Mouse (Mus musculus) olfactory bulb, adult 2 months (tissue): ENCODE measurements around the gene Traf1. TPM values are rescaled to one million over a fixed set of nuclear protein-coding genes. Genes with fewer than 3 reads are reported as not detected.
A peak's percentile ranks its signal among the peaks of the same experiment; 100 is the strongest.

Experiments used
- H3K27ac ChIP-seq: fragments of 200-500 bp; 2 replicates; pipeline ENCODE4 v1.5.1; 2012; ENCODE audit warnings: low read depth, low read length; ENCODE audit not compliant: insufficient read depth
- H3K4me1 ChIP-seq: fragments of 200-500 bp; 2 replicates; pipeline ENCODE4 v1.6.1; 2012; ENCODE audit warnings: low read length; ENCODE audit not compliant: control insufficient read depth, insufficient read depth
- H3K4me3 ChIP-seq: fragments of 200-500 bp; 2 replicates; pipeline ENCODE4 v1.5.1; 2012; ENCODE audit warnings: mild to moderate bottlenecking, low read depth, low read length, moderate library complexity; ENCODE audit not compliant: insufficient read depth
- CTCF ChIP-seq: fragments of 200-500 bp; IDR thresholded peaks from 2 replicates; pipeline ENCODE4 v1.5.1; 2012; ENCODE audit warnings: low read depth, mild to moderate bottlenecking, low read length, moderate library complexity; ENCODE audit not compliant: insufficient read depth
- POLR2A ChIP-seq: fragments of 200-500 bp; IDR thresholded peaks from 2 replicates; pipeline ENCODE4 v1.6.1; 2012; ENCODE audit warnings: mild to moderate bottlenecking, low read depth, low read length, moderate library complexity; ENCODE audit not compliant: insufficient read depth
- WGBS: fragments of 180-500 bp; shearing (Covaris S2); methylation state at CpG from one replicate; pipeline ENCODE4 v1.1.7; 2018; 5-methylcytosine and 5-hydroxymethylcytosine counted together
- polyA plus RNA-seq: library from polyadenylated mRNA; stranded (reverse); fragments of >200 nt; gene quantifications from 2 replicates; pipeline ENCODE4 v1.2.4, GENCODE M21; 2012; ENCODE audit warnings: low replicate concordance; ENCODE audit not compliant: missing spikeins, insufficient read depth, insufficient read length

Gene Traf1
- polyA plus RNA-seq, 1 experiment, result not detected

GRCm38 (mm10) chr2:34911871-34912270 is 49.7 kb downstream of the Traf1 start:
- Histone ChIP-seq H3K4me1 (peaks cover 9% of the 10 kb centered on the region), H3K27ac (no peak overlapping the region), H3K4me3 (no peak overlapping the region)
- TF ChIP-seq POLR2A (no peak), CTCF (no peak)
- WGBS, result 94% methylated on average over 5 of the region's 5 CpGs

- H3K4me3 ChIP-seq, result no peak overlapping the region
- H3K27ac ChIP-seq, result no peak overlapping the region
- 97% methylated on average over 4 of the region's 4 CpGs for WGBS
- H3K4me1 ChIP-seq, result peaks cover 16% of the 10 kb centered on the region
- TF ChIP-seq POLR2A (no peak), CTCF (no peak)
These were observed 51.9 kb downstream of the Traf1 start for GRCm38 (mm10) chr2:34909719-34910118.

GRCm38 (mm10) chr2:34906861-34907604 is 54.5 kb downstream of the Traf1 start:
- Histone ChIP-seq H3K4me3 (no peak overlapping the region), H3K27ac (no peak overlapping the region), H3K4me1 (peaks cover 9% of the 10 kb centered on the region)
- WGBS, result 54% methylated on average over 12 of the region's 12 CpGs
- TF ChIP-seq POLR2A (no peak), CTCF (no peak)

GRCm38 (mm10) chr2:34906426-34906825 is 55.1 kb downstream of the Traf1 start:
- H3K27ac ChIP-seq, result no peak overlapping the region
- peaks cover 9% of the 10 kb centered on the region for H3K4me1 ChIP-seq
- H3K4me3 ChIP-seq, result no peak overlapping the region
- TF ChIP-seq POLR2A (no peak), CTCF (no peak)
- WGBS, result 84% methylated on average over 6 of the region's 6 CpGs

- Histone ChIP-seq H3K27ac (no peak overlapping the region), H3K4me3 (peak overlapping the region; percentile 44), H3K4me1 (peaks cover 9% of the 10 kb centered on the region)
- 2% methylated on average over 34 of the region's 34 CpGs for WGBS
- TF ChIP-seq CTCF (no peak), POLR2A (no peak)
These were observed 56.6 kb downstream of the Traf1 start for GRCm38 (mm10) chr2:34904849-34905542.

GRCm38 (mm10) chr2:34903652-34904405 is 57.7 kb downstream of the Traf1 start:
- no peak overlapping the region for H3K4me3 ChIP-seq
- no peak overlapping the region for H3K27ac ChIP-seq

GRCm38 (mm10) chr2:34903191-34903590 is 58.4 kb downstream of the Traf1 start:
- H3K4me3 ChIP-seq, result no peak overlapping the region
- no peak overlapping the region for H3K27ac ChIP-seq
- peaks cover 9% of the 10 kb centered on the region for H3K4me1 ChIP-seq
- WGBS, result 95% methylated on average over 7 of the region's 7 CpGs
- TF ChIP-seq POLR2A, result no peak
- no peak for TF ChIP-seq CTCF

More at GRCm38 (mm10) chr2:34903652-34904405, 57.7 kb downstream of the Traf1 start:
- 66% methylated on average over 4 of the region's 4 CpGs for WGBS
- H3K4me1 ChIP-seq, result peaks cover 9% of the 10 kb centered on the region
- TF ChIP-seq POLR2A (no peak), CTCF (no peak)

- WGBS, result 88% methylated on average over 6 of the region's 6 CpGs
- no peak for TF ChIP-seq CTCF
- TF ChIP-seq POLR2A, result no peak
- Histone ChIP-seq H3K4me1 (peaks cover 9% of the 10 kb centered on the region), H3K4me3 (no peak overlapping the region), H3K27ac (no peak overlapping the region)
These were observed 58.8 kb downstream of the Traf1 start for GRCm38 (mm10) chr2:34902731-34903130.
